Mouse (Mus musculus): Measurements from ENCODE around the gene Anxa4.

Gene Anxa4

DNA sequence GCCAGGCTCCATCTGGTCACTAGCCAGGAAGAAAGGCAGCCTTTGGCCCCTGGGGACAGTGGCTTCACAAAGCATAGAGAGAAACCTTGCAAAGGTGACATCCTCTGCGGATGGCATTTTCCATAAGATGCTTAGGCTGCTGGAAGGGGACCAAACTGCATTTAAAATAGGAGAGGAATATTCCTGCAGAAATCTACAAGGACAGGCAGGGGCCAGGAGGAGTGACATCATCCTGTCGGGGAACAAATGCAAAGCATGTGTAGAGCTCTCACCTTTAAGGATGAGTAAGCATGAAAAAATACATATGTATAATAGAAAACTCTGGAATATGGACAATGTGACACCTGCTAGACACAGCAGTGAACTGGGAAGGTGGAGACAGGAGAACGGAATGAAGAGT lies 7.1 kb upstream of the Anxa4 start:
- no peak for DNase-seq (ENCODE audit: low read depth)

DNA sequence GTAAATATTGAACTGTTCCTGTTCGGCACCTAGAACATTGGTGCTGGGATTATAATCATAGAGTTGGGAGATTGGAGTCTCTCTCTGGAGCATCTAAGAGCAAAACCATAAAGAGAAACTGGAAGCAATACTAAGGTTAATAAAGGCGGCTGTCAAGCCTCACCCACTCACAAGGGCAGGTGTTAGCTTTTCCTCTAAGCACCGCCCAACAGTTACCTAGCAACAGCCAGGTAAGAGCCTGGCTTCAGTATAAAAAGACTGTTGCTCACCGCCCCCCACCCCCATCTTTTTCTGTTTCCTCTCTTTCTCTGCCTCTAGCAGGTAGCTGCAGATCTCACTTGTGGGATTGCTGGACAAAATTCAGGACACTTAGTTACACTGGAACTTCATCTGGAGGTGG lies 4.1 kb upstream of the Anxa4 start:
- no peak for DNase-seq (ENCODE audit: low read depth)

DNA sequence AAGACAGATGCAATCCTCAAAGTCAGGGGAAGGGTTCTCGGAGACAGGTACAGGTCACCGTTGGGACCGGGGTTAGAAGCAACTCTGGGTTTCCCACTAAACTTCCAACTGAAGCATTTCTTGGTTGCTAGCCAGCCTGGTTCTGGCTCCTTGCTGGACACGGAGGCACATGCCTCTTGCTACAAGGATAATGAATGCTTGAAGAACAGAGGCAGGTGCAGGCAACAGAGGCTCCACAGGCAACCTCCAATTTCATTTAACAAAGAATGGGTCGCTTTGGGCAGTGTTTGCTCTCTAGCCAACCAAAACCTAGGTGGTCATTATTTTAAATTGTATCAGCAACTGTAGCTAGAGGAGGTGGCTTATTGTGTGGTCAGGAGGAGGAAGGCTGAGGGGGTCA lies 573 bp upstream of the Anxa4 start:
- DNase-seq (ENCODE audit: low read depth), result no peak

DNA sequence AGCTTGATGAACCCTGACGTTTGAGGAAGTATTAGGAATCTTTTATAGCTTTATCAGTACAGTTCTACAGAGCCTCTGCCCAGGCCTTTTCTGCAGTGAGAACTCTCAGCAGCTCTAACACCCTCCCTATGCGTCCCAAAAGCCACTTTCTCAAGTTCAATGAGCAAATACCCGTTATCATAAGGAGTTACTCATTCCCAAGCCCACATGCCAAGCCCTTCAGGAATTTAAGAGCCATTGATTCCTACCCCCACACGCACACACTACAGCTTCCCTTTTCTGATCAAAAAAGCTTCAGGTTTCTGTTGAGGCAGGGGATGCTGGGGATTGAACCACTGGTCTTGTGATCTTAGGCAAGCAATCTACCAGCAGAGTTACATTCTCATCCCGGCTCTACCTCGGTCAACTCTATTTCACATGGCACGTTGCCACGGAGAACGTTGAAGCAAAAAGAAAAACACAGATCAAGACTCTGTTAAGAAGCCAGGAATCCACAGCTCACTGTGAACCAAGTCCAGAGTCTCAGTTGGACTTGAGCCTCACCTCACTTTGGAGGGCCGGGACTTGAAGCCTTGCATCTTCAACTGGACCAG lies 2.9 kb downstream of the Anxa4 start:
- no peak for DNase-seq (ENCODE audit: low read depth)

DNA sequence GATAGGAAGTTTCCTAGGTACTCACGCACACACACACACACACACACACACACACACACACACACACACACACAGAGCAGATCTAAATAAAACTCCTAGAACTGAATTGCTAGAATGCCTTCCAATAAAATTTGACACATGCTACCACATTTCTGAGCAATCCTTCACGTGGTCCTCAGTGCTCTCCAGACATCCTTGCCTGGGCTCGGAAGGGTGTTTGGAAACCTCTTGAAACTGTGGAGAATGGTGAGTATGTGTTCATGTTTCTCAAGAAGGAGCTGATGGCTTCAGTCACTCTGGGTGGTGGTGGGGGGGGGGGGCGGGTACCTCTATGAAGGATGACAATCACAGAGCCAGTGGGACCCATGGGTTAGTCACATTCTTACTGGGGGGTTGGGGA lies 5.1 kb downstream of the Anxa4 start:
- no peak for DNase-seq (ENCODE audit: low read depth)

DNA sequence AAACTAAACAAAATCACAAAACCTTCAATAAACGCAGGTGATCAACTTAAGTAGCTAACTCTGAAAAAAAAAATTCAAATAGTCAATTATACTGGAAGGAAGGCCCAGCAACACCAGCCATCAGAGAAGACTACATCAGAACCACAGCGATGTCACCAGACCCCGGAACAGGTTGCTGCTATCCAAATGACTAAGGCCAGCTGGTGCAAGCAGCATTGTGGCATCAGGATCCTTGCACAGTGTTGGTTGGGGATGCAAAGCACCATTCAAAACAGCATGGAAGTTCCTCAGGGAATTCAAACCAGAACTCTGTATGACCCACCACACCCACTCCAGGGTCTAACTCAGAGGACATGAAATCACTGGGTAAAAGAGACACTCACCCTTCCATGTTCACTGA lies 6.8 kb downstream of the Anxa4 start:
- DNase-seq (ENCODE audit: low read depth), result no peak

DNA sequence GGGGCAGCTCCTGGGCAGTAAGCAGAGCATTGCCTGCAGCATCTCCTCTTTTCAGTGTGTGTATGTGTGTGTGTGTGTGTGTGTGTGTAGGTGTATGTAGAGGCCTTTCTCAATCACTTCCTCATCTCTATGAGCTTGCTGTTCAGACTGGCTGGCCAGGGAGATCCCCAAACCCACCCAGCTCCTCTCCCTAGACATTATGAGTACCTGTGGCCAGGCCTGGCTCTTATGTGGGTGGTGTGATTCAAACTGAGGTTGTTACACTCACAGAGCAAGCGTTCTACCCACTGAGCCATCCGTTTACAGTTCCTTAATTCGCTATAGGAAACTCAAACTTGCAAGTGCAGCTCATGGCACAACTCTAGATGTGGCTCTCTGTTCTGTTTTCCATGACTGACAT lies 8.6 kb downstream of the Anxa4 start:
- DNase-seq (ENCODE audit: low read depth), result no peak

DNA sequence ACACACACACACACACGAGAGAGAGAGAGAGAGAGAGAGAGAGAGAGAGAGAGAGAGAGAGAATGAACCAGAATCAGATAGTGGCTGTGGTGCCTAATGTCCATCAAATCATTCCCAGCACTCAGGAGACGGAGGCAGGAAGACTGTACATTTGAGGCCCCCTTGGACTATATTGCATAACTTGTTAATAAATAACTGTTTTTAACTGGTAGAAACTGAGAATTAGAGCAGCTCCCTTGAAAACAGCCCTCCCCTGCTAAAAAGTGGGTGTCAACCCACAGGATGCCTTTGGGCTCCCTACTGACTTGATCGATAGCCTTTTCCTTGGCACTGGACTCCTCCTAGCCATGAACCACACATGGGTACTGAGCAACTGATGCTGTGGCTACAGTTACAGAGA lies 11.0 kb downstream of the Anxa4 start:
- no peak for DNase-seq (ENCODE audit: low read depth)

DNA sequence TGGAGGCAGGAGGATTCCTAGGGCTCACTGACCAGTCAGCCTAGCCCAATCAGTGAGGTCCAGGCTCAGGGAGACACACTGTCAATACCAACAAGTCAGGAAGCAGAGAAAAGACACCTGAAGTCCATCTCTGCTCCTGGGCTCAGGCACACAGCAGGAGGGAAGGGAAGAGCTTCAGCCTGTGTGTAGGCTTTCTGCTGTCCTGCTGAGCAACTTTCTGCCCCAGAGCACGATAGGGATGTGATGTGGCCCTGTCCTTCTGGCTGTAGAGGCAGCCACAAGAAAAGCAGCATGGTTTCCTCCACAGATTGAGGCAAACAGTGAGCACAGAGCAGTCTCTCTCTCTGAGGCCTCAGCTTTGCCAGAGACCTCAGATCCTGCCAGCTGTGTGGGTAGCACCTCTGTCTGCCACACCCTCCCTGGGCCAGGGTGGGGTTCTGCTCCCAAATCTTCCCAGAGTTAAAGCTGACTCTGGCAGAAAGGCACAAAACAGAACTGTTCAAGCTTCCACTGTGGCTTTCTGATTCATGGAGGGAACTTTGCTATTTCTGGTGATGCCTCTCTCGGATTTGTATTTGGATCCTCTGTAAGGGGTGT lies 11.9 kb downstream of the Anxa4 start:
- DNase-seq (ENCODE audit: low read depth), result no peak

DNA sequence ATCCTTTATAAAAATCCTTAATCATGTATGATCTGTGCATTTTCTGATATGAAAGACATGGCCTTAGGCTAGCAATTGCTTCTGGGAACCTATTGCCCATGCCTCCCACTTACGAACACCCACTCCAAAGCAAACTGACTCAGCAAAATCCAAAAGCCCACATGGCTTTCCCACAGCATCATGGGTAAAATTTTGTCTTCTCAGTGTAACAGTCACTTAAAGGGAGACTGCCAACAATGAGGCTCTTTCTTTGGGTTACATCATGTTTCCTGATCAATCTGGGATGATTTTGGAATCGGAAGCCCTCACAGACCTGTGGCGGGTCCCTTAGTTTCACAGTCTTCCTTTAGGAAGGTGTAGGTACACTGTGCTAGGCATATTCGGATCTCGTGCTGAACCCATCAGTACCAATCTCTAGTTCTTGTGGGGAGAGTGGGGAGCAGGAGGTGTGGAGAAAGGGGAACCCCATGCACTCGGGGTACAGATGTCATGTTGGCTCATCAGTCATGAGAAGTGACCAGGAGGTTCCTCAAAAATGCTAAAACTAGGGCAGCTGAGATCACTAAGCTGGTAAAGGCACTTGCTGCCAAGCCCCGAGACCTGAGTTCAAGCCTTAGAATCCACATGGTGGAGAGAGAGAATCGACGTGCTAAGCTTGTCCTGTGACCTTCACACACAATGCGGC lies 14.3 kb downstream of the Anxa4 start:
- no peak for DNase-seq (ENCODE audit: low read depth)

DNA sequence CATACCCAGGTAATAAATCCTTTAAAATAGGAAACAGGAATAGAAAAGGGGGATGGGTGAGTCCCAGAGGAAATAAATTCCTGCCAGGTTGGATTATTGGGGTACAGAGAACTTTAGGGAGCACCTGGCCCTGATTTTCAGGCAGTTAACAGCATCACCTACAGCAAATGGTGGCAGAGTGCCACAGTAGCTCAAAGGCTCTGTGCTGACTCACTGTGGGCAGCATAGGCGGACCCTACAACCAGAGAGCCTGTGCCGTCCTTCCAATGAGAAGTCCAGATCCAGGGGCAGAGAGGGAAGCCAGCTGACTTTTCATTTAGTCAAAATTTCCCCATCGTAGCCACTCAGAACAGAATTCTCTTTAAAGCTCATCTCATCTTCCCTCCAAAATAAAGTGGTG lies 16.2 kb downstream of the Anxa4 start:
- peak; percentile 67 for DNase-seq (ENCODE audit: low read depth)

DNA sequence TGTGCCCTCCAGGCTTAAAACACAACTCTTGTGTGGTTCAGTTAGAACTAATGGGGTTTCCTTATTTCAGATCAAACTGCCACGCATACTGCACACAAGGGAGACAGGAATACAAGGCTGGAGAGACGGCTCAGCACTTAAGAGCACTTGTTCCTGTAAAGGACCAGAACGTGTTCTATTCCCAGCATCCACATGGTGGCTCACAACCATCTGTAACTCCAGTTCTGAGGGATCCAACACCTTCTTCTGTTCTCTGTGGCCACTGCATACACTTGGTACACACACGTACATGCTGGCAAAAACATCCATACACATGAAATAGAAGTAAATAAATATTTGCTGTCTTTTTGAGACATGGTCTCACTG lies 16.7 kb downstream of the Anxa4 start:
- DNase-seq (ENCODE audit: low read depth), result no peak

DNA sequence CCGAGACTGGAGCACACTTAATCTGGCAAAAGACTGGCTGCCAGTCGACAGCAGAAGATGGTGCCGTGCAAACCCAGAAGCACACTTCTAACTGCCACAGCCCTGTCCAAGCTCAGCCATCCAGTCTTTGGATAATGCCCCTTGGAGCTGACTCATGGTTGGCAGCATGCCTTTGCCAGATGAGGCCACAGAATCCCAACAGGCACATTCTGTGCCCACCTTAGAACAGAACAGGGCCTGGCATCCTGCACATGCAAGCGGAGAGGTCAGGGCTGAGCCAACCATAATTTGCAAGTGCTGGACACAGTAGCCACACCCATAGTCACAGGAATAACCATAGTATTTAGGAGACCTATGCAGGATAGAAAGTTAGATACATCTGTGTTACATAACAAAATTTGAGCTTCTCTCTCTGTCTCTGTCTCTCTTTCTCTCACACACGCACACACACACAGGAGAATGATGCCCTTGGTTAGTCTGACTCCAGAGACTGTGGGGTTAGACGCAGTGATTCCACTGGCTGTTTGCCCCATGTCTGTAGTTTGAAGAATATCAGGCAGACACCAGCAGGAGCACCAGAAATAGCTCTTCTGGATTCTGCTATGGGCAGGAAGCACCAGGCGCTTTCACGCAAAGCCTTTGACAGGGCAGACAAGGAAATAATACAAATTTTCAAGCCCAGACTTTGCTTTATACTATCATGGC lies 17.2 kb downstream of the Anxa4 start:
- DNase-seq (ENCODE audit: low read depth), result no peak

DNA sequence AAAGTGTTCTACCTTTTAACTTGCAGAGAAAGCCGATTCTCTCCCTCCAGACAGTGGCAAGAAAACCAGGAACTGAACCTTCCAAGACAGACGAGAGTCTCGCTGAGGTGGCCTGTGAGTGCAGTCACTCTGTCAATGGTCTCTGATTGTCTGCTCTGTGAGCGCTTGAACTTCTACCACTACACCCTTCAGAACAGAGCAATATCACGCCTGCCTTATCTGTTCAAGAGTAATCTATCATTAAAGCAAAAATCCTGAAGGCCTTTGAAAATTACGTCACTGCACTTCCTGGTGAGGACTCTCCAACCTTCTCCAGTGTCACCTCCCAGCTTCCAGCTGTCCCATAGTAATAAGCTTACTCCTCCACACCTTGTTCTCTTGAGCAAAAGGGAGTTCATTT lies 18.4 kb downstream of the Anxa4 start:
- no peak for DNase-seq (ENCODE audit: low read depth)

DNA sequence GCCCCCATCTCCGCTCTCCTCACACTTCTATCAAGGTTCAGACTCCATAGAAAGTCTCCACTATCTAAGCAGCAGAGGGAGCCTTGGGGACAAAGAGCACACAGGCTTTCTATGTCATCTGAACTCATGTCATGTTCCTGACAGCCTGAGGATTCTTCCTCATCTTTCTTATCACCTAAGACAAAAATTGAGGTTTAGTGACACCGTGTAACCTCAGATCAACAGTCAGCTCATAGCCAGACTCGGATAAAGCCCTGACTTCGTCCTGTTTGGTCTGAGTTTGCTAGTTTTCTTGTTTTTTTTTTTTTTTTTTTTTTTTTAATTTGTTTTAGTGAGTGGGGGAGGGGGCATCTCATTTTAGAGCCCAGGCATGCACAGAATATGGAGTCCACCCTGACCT lies 19.6 kb downstream of the Anxa4 start:
- DNase-seq (ENCODE audit: low read depth), result no peak

DNA sequence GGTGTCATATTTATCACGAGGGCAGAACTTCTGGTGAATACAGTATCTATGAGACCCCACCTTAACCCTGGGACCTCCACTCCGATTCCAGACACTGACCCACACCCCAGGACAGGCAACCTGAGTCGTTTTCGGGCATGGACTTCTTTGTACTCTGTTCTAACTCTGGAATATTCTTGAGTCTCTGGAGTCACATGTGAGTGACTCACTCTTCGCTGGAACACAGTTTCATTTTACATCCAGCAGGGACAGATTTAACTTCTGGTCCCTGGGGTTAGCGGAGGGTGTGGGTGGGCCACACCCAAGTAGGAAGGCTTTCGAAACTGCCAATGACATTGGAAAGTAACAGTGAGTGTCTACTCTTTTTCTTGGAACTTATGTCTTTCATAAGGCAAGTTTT lies 20.8 kb downstream of the Anxa4 start:
- DNase-seq (ENCODE audit: low read depth), result peak; percentile 53

DNA sequence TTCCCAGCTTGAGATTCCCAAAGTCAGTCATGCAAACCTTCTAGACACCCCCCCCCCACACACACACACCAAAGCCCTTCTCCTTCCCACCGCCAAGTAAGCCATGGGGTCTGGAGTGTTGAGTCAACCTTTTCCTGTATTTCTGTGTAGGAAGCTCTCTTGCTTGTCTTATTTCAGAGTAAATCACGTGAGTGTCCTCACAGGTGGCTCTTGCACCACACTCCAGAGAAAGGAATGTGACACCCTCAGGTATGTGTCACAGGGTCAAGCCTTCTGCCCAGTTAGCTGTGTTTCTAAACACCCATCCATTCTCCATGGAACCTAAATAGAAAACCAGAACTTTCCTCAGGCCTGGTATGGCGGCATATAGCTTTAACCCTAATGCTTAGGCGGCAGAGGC lies 24.4 kb downstream of the Anxa4 start:
- no peak for DNase-seq (ENCODE audit: low read depth)

DNA sequence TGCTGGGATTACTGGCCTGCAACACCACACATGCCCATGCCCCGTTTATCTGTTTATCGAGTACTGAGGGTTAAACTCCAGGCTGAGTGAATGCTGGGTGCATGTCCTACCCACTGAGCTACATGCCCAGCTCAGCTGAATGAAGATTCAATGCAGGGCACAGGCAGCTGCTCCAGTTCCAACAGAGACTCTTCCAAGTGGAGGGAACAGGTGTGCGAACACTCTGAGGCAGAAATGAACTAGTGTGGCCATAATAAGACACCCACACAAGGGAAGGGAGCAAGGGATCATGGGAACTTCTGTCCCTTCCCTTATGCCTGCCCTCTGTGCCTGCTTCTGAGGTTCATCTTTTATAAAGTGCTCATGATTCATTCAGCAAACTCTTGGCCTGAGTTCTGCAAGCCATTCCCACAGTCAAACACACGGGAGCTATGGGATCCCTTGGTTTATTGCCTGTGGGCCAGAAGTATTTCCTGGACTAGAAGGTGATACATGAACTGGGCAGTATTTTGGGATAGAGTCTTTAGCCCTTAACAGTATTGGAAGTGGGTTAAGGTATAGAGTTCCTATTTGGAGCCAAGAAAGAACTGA lies 25.1 kb downstream of the Anxa4 start:
- DNase-seq (ENCODE audit: low read depth), result peak; percentile 66

DNA sequence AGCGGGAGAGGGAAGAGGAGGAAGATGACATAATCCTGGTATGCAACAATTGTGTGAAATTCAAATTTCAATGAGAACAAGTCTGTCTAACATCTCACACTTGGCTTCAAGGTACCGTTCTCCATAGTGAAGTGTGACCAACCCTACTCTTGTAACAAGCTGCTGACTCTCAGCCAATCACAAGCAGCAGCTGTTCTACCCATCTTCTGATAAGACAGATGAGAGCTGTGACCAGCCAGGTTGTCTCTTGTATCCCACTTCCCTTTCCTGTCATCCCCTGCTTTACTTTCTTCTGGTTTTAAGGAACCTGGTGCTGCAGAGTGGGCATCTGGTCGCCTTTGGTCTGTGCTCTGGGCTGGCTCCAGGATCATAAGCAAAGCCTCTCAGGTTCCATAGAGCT lies 25.9 kb downstream of the Anxa4 start:
- DNase-seq (ENCODE audit: low read depth), result no peak

DNA sequence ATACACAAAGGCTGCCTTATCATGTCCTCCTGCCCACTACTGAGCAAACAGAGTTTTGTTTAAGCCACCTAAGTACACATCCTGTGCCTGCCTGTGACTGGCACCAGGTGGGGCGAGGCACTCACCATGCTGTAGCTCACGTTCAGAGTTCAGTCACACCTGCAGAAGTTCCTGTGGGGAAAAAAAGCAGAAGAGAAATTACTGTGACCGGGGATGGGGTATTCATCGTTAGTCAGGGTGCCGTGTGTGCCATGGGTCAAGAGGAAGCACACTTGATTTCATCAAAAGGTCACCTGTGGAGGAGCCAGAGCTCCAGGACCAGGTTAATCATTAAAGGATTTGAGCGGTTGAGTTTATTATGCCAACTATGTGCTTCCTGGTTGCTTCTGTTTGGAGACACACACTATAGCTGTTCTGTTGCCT lies 27.7 kb downstream of the Anxa4 start:
- no peak for DNase-seq (ENCODE audit: low read depth)

DNA sequence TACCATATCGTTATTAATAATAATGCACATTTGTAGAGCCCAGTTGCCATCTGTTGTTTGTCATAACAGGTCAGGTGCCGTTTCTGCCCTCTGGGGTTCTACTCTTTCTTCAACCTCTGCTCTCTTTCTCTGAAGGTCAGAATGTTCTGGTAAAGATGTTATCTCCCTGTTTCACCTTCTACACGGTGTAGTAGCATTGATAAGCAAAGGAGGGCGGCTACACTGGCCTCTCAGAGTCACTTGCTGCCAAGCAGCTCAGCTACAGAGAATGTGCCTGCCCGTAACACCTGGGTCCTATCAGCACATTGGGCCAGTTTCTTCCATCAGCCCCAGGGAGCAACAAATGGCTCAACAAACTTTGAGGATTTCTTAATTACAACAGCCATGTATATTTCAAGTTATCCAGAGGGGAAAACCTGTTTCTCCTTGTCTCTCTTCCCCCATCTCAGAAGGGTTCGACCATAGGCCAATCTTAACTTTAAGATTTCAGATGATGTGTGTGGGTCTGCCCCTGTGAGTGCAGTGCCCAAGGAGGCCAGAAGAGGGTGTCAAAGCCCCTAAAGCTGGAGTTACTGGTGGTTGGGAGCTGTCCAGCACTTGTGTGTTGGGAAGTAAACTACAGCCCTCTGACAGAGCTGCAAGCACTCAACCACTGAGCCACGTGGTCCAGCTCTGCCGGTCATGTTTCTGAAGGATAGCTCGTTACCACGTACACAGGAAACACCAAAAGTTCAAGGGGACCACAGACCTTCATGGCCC lies 39.1 kb downstream of the Anxa4 start:
- no peak for DNase-seq (ENCODE audit: low read depth)

DNA sequence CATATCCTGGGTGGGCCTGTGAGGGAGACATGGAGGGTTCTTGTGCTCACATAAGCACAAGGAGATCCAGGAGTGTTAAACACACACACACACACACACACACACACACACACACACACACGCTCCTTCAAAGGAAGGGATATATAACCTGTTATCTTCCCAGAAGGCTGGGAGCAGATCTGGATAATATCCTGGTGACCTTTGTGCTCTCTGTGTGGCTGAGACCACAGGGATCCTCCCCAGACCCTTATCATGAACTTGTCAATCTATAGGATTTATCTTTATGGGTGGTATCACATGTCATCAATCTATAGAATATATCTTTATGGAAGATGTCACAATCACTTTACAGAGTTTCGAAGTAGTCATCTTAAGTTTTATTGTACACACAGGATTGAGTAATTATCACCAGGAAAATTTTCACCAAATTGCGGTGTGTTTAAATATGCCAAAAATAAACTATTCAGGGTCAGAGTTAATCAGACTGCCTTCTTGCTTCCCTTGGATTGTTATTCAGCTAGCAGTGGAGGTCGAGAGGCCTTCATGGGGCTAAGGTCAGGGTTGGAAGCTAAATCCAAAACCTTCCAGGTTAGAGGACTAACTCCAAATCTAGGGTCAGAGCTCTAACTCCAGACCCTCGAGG lies 40.4 kb downstream of the Anxa4 start:
- no peak for DNase-seq (ENCODE audit: low read depth)
